Mouse (Mus musculus): ENCODE measurements around the gene Ftsj3.

- no peak for TF ChIP-seq CTCF (conservative IDR thresholded peaks at IDR 0.05; ENCODE audit: insufficient read depth, insufficient read length, low read depth, low read length)
- TF ChIP-seq POLR2A (IDR thresholded peaks at IDR 0.05; ENCODE audit: low read depth, low read length), result no peak
Observed at GRCm38 (mm10) chr11:106301765-106302164, 45.9 kb upstream of the Ftsj3 start, which contains the start of gene Gh.
